Mouse (Mus musculus) stomach, postnatal 0 days (tissue): ENCODE data around the gene Aarsd1. TPM values are rescaled to one million over a fixed set of nuclear protein-coding genes. Genes with fewer than 3 reads are reported as not detected.

Experiments used
- ATAC-seq: fragments of 200-750 bp; cut with Nextera tagmentation; 2 replicates; pipeline ENCODE4 v1.8.0; 2017; ENCODE audit not compliant: low FRiP score, low TSS enrichment
- DNase-seq: peaks from one replicate; pipeline ENCODE4 v3.0.0-alpha.2; 2016; ENCODE audit warnings: low spot score
- H3K27ac ChIP-seq: fragments of 300-500 bp; sonication (generic); replicated peaks from 2 replicates; pipeline ENCODE4 v1.5.1; 2014; ENCODE audit warnings: mild to moderate bottlenecking, control low read depth
- H3K27me3 ChIP-seq: fragments of 300-500 bp; sonication (generic); 2 replicates; pipeline ENCODE4 v1.6.1; 2014; ENCODE audit warnings: low read length; ENCODE audit not compliant: control insufficient read depth, insufficient read depth
- H3K36me3 ChIP-seq: fragments of 300-500 bp; sonication (generic); 2 replicates; pipeline ENCODE4 v1.6.1; 2014; ENCODE audit warnings: low read length, mixed read lengths; ENCODE audit not compliant: control insufficient read depth, insufficient read depth
- H3K4me1 ChIP-seq: fragments of 300-500 bp; sonication (generic); replicated peaks from 2 replicates; pipeline ENCODE4 v1.6.1; 2014; ENCODE audit warnings: antibody characterized with exemption; ENCODE audit not compliant: control insufficient read depth, insufficient read depth
- H3K4me2 ChIP-seq: fragments of 300-500 bp; sonication (generic); replicated peaks from 2 replicates; pipeline ENCODE4 v1.6.1; 2014; ENCODE audit warnings: low read depth, mild to moderate bottlenecking, control low read depth, moderate library complexity
- H3K4me3 ChIP-seq: fragments of 300-500 bp; sonication (generic); 2 replicates; pipeline ENCODE4 v1.5.1; 2014; ENCODE audit warnings: low read depth, low read length, control low read depth
- H3K9ac ChIP-seq: fragments of 300-500 bp; sonication (generic); 2 replicates; pipeline ENCODE4 v1.6.1; 2014; ENCODE audit warnings: mild to moderate bottlenecking, low read length, control low read depth, mixed read lengths
- H3K9me3 ChIP-seq: fragments of 300-500 bp; sonication (generic); 2 replicates; pipeline ENCODE4 v1.6.1; 2016; ENCODE audit warnings: low read length; ENCODE audit not compliant: control insufficient read depth
- CTCF ChIP-seq: IDR thresholded peaks from 2 replicates; pipeline ENCODE4 v1.5.1; 2016; ENCODE audit warnings: antibody characterized with exemption, low read depth, mild to moderate bottlenecking, moderate library complexity
- EP300 ChIP-seq: optimal IDR thresholded peaks from 2 replicates; pipeline ENCODE3; 2016; ENCODE audit warnings: antibody characterized with exemption
- WGBS: fragments of 180-500 bp; shearing (Covaris S2); extraction: QIAGEN DNeasy Blood & Tissue Kit; methylation state at CpG from one replicate; pipeline ENCODE4 v1.1.7; 2014; 5-methylcytosine and 5-hydroxymethylcytosine counted together
- polyA plus RNA-seq: library from polyadenylated mRNA; unstranded; fragments of >200 nt; fragmentation: Nextera tagmentation; extraction: Ambion mirVana; gene quantifications from 2 replicates; pipeline ENCODE4 v1.2.1, GENCODE M21; 2015

Gene Aarsd1
- polyA plus RNA-seq, 1 experiment from 2014 or later: 29.8 TPM

DNA sequence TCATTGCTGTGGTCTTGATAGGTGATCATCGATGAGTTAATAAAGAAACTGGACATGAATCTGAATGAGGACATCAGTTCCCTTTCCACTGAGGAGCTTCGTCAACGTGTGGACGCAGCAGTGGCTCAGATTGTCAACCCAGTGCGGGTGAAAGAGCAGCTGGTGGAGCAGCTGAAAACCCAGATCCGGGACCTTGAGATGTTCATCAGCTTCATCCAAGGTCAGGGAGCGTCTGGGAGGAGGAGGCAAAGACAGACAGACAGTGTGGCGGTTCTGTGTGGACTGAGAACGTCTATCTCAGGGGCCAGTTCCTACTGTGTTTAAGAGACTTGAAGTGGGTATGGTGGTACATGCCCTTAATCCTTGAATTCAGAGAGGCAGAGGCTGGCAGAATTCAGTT is 13.9 kb upstream of the Aarsd1 start:
- TF ChIP-seq EP300 (no peak), CTCF (no peak)
- Histone ChIP-seq H3K27me3 (no peaks in the 10 kb centered on the region), H3K4me2 (no peak overlapping the region), H3K4me1 (no peaks in the 10 kb centered on the region), H3K9me3 (no peaks in the 10 kb centered on the region), H3K27ac (no peak overlapping the region), H3K4me3 (no peak overlapping the region), H3K36me3 (peaks cover 13% of the 10 kb centered on the region), H3K9ac (no peak overlapping the region)
- WGBS: 90% methylated on average over 9 of the region's 9 CpGs
- ATAC-seq (no peak), DNase-seq (no peak)

DNA sequence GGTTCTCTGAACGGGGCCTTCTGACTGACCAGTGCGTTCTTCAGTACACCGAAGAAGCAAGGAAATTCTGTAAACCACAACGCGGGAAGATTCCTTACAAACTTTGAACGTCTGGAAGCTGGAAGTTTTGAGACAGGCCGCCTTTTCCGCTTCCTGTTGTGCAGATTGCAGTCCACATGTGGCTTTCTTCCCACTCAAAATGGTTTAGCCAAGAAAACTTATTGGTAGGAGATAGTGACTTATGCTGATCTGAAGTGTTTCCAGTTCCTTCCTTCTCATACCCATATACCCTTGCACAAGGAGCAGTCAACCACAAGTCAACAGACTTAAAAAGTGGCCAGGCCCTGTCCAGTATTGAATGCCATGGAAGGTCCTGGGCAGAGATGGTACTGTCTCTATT is 8.8 kb upstream of the Aarsd1 start:
- Histone ChIP-seq H3K27ac (no peak overlapping the region), H3K4me2 (peak overlapping the region; percentile 92), H3K4me3 (peak overlapping the region; percentile 94), H3K9ac (peak overlapping the region; percentile 90), H3K36me3 (peaks cover 2% of the 10 kb centered on the region; the same call in 1 of the 2 replicates), H3K9me3 (no peaks in the 10 kb centered on the region), H3K4me1 (peaks cover 4% of the 10 kb centered on the region; the same call in 1 of the 2 replicates), H3K27me3 (no peaks in the 10 kb centered on the region)
- WGBS: 51% methylated on average over 8 of the region's 8 CpGs
- ATAC-seq: no peak
- TF ChIP-seq EP300 (no peak), CTCF (no peak)
- DNase-seq: no peak

DNA sequence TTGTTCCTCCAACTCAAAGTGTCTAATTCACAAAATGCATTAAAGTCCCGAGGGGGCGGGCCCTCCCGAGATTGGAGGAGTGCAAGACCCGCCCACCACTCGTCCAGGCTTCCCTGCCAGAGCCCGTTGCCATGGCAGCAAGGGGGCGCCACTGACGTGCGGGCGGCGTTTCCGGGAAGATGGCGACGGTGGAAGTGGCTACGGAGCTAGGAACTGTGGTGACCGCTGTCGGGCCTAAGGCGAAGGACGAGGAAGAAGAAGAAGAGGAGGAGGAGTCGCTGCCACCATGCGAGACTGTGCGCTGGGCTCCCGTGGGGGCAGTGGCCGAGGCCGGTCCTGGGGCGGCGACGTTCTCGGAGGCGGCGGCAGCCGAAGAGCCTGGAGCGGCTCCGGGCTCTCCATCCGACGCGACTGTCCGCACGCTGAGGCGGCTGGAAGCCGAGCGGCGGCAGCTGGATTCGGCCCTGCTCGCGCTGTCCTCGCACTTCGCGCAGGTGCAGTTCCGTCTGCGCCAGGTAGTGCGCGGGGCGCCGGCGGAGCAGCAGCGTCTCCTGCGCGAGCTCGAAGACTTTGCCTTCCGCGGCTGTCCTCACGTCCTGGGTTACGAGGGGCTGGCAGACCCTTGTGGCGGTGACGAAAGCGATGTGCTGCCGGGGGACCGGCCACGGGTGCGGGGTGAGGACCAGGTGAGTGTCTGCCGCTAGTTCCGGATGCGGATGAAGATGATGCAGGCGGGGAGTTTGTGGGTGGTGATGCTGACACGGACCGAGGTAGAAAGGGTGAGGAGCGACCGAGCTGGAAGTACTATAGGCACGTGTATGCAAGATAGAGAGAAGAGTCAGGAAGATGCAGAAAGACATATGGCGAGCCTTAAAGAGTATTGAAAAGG is 7.8 kb upstream of the Aarsd1 start, which contains the start of the genes Rundc1 and Ptges3l:
TSS of gene Rundc1 (plus strand) at position 161 of the 889 bp plus-strand sequence.
TSS of gene Ptges3l (minus strand) at position 409 of the 889 bp plus-strand sequence.
- no peaks in the 10 kb centered on the region for H3K27me3 ChIP-seq
- H3K4me1 ChIP-seq: peaks cover 4% of the 10 kb centered on the region; the same call in 1 of the 2 replicates
- H3K4me2 ChIP-seq: peak within 1 kb of the TSS; percentile 92
- peak within 1 kb of the TSS; percentile 94 for H3K4me3 ChIP-seq
- H3K36me3 ChIP-seq: no peaks in the 10 kb centered on the region
- peak within 1 kb of the TSS; percentile 94 for H3K27ac ChIP-seq
- WGBS: under 1% methylated on average over 80 of the region's 81 CpGs
- H3K9me3 ChIP-seq: no peaks in the 10 kb centered on the region
- no peak for TF ChIP-seq EP300
- TF ChIP-seq CTCF: peak; percentile 65
- DNase-seq: peak; percentile 99
- peak; percentile 90 for ATAC-seq
- peak within 1 kb of the TSS; percentile 90 for H3K9ac ChIP-seq

DNA sequence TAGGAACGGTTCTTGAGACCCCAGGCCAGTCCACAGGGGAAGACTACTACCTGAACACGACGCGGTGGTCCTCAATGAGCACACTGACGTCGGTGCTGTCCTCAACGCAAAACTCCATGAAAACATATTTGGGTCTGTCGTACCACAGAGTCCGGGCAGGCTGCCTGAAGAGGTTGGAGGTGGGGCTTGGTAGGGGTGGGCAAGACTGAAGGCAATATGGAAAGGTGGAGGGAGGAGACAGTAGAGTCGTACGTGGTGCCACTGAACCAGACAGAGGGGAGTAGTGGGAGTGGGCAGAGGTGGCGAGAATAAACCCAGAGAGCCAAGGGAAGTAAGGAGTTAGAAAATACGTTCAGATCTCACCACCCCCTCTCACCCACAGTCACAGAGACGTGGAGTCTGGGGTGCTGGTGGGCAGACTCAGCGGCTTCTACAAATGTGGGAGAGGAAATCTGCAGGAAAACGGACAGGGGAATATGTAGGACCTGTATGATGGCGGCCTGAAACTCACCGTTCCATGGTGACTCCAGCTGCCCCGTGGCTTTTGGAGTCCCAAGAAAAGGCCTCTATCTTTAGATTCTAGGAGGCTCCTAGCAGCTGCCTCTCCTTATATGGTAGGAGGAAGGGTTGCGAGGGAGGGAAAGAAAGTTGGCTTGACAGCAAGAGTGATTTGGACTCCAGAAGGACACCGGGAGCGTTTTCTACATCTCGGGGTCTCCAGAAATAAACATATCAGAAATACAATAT is 6.9 kb upstream of the Aarsd1 start, which contains the start of gene Gm27029:
TSS of gene Gm27029 (minus strand) at position 692 of the 747 bp plus-strand sequence.
- no peaks in the 10 kb centered on the region for H3K36me3 ChIP-seq
- ATAC-seq: peak; percentile 61
- H3K4me3 ChIP-seq: peak within 1 kb of the TSS; percentile 94
- peak within 1 kb of the TSS; percentile 90 for H3K9ac ChIP-seq
- DNase-seq: peak; percentile 45
- TF ChIP-seq CTCF (no peak), EP300 (no peak)
- H3K27me3 ChIP-seq: no peaks in the 10 kb centered on the region
- WGBS: 4% methylated on average over 23 of the region's 23 CpGs
- H3K4me1 ChIP-seq: peaks cover 4% of the 10 kb centered on the region; the same call in 1 of the 2 replicates
- H3K9me3 ChIP-seq: no peaks in the 10 kb centered on the region
- peak within 1 kb of the TSS; percentile 94 for H3K27ac ChIP-seq
- H3K4me2 ChIP-seq: peak within 1 kb of the TSS; percentile 92

DNA sequence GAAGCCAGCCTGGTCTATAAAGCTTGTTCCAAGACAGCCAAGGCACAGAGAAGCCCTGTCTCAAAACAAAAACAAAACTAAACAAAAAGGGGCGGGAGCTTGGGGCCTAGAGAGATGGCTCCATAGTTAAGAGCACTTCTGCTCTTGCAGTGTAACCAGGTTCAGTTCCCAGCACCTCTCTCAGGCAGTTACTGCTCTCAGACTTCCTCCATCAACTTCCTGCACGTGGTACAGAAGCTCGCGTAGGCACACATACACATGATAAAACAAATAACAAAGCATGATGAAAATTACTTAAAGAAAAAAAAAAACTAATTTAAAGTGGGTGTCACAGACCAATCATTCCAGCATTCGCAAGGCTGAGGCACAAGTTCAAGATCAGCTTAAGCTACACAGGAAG is 2.7 kb upstream of the Aarsd1 start:
- Histone ChIP-seq H3K4me2 (no peak overlapping the region), H3K27me3 (no peaks in the 10 kb centered on the region), H3K4me3 (no peak overlapping the region), H3K9ac (no peak overlapping the region), H3K27ac (no peak overlapping the region), H3K9me3 (no peaks in the 10 kb centered on the region), H3K4me1 (no peaks in the 10 kb centered on the region), H3K36me3 (no peaks in the 10 kb centered on the region)
- no peak for DNase-seq
- TF ChIP-seq CTCF: no peak
- TF ChIP-seq EP300: no peak
- ATAC-seq: no peak
- WGBS: 93% methylated on average over 5 of the region's 5 CpGs
